Mouse (Mus musculus): ENCODE measurements around the gene Zswim5. TPM values are rescaled to one million over a fixed set of nuclear protein-coding genes. Genes with fewer than 3 reads are reported as not detected.

Gene Zswim5
- polyA plus RNA-seq, 1 experiment = 10.2 TPM

DNA sequence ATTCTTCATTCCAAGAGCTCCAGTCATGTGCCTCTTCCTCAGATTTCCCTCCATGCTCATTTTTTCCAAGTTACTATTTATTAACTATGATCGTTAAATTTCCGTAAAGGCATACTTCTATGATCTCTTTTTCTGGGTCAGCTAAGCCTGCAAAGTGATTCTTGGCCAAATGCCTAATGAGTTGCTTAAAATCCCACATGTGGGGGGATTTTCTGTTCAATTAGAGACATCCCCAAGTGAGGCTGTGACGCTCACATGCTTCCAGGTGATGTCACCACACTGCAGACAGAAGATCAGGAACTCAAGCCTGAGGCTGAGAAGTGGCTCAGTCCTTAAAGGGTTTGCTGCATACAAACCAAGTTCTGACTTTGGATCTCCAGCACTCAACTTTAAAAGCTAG lies 27.3 kb upstream of the Zswim5 start:
- no peaks in the 10 kb centered on the region for H3K27me3 ChIP-seq (ENCODE audit: control insufficient read depth, insufficient read depth, low read length)
- no peak for DNase-seq
- H3K4me1 ChIP-seq (ENCODE audit: control insufficient read depth, insufficient read depth, low read length) = no peaks in the 10 kb centered on the region
- no peak overlapping the region for H3K4me3 ChIP-seq (replicated peaks; ENCODE audit: insufficient read depth, low read depth, low read length)
- no peak overlapping the region for H3K27ac ChIP-seq (ENCODE audit: insufficient read depth, low read length)
- no peak for TF ChIP-seq POLR2A (IDR thresholded peaks at IDR 0.05; ENCODE audit: borderline replicate concordance, insufficient read depth, low read length)
- no peak for TF ChIP-seq CTCF (IDR thresholded peaks at IDR 0.05; ENCODE audit: borderline replicate concordance, insufficient read depth, low read depth, low read length)
- WGBS = 45% methylated on average over 3 of the region's 3 CpGs

DNA sequence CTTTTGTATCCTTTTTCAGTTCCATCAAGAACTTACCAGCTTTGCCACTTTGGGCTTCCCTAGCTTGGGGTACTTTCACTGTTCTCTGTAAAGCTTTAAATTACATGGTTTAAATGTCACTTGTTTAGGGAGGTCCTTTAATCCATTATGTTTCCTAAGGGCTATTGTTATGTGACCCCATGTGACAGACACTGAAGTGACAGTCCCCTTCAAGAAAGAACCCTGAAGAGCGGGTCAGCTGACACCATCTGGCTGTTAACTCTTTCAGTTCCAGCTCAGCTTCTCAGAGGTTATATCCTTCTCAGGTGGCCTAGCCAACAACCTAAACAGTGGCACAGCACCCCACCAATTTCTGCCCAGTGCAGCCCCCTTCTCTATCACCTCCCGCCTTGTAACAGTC lies 22.9 kb upstream of the Zswim5 start:
- H3K27me3 ChIP-seq (ENCODE audit: control insufficient read depth, insufficient read depth, low read length) = no peaks in the 10 kb centered on the region
- H3K27ac ChIP-seq (ENCODE audit: insufficient read depth, low read length) = no peak overlapping the region
- no peak overlapping the region for H3K4me3 ChIP-seq (replicated peaks; ENCODE audit: insufficient read depth, low read depth, low read length)
- 31% methylated on average over 2 of the region's 2 CpGs for WGBS
- H3K4me1 ChIP-seq (ENCODE audit: control insufficient read depth, insufficient read depth, low read length) = no peaks in the 10 kb centered on the region
- TF ChIP-seq CTCF (IDR thresholded peaks at IDR 0.05; ENCODE audit: borderline replicate concordance, insufficient read depth, low read depth, low read length) (no peak), POLR2A (IDR thresholded peaks at IDR 0.05; ENCODE audit: borderline replicate concordance, insufficient read depth, low read length) (no peak)
- DNase-seq = no peak

DNA sequence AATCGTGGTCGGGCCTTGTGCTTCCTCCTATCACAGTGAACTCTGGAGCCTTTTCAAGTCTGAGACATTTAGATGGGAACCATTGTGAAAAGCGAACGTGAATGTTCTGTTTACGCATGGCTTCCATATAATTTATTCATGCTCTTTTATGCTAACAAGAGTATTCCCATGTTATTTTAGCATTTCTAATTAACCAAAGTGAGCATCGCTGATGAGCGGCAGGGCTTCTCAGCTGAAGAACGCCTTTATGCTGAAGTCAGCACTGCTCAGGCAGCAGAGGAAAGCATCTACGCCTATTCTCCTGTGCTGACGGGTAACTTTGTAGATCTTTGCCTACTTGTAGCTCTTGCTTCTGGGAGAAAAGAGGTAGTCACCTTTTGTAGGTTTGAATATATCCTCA lies 20.0 kb upstream of the Zswim5 start:
- TF ChIP-seq POLR2A (IDR thresholded peaks at IDR 0.05; ENCODE audit: borderline replicate concordance, insufficient read depth, low read length) = no peak
- no peak for TF ChIP-seq CTCF (IDR thresholded peaks at IDR 0.05; ENCODE audit: borderline replicate concordance, insufficient read depth, low read depth, low read length)
- no peaks in the 10 kb centered on the region for H3K4me1 ChIP-seq (ENCODE audit: control insufficient read depth, insufficient read depth, low read length)
- no peak for DNase-seq
- no peak overlapping the region for H3K27ac ChIP-seq (ENCODE audit: insufficient read depth, low read length)
- 47% methylated on average over 10 of the region's 10 CpGs for WGBS
- H3K27me3 ChIP-seq (ENCODE audit: control insufficient read depth, insufficient read depth, low read length) = no peaks in the 10 kb centered on the region
- no peak overlapping the region for H3K4me3 ChIP-seq (replicated peaks; ENCODE audit: insufficient read depth, low read depth, low read length)

DNA sequence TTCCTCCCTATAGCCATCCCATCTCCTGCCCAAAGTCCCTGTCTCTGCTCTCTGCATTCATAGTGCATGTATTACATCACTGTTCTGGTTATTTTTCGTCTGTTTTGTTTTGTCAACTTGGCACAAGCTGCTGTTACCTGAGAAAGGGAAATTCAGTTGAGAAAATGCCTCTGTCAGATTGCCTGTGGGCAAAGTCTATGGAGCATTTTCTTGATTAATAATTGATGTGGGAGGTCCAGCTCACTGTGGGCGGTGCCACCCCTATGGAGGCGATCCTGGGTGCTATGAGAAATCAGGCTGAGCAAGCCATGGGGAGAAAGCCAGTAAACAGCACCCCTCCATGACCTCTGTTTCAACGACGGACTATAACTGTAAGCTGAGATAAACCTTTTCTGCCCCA lies 17.5 kb upstream of the Zswim5 start:
- no peak overlapping the region for H3K27ac ChIP-seq (ENCODE audit: insufficient read depth, low read length)

DNA sequence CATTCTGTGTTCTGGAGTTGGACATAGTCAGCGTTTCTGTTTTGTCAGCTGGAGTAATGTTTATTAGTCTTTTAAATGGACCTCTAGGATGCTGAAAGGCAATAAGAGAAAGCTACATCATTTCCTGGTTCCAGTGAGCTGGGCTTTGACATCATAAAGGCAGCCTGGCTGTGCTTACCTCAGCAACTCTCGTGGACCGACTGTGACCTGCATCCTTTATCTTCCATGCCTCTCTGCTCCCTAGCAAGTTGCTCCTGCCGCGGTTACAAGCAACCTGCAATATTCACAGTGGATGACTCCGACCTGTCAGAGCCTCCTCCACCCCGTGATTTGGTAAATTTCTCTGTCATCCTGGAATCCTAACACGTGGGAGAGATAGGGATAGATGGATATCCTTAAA lies 15.2 kb upstream of the Zswim5 start:
- TF ChIP-seq CTCF (IDR thresholded peaks at IDR 0.05; ENCODE audit: borderline replicate concordance, insufficient read depth, low read depth, low read length) (no peak), POLR2A (IDR thresholded peaks at IDR 0.05; ENCODE audit: borderline replicate concordance, insufficient read depth, low read length) (no peak)
- H3K4me3 ChIP-seq (replicated peaks; ENCODE audit: insufficient read depth, low read depth, low read length) = no peak overlapping the region
- H3K27me3 ChIP-seq (ENCODE audit: control insufficient read depth, insufficient read depth, low read length) = no peaks in the 10 kb centered on the region
- H3K27ac ChIP-seq (ENCODE audit: insufficient read depth, low read length) = no peak overlapping the region
- 78% methylated on average over 8 of the region's 8 CpGs for WGBS
- H3K4me1 ChIP-seq (ENCODE audit: control insufficient read depth, insufficient read depth, low read length) = no peaks in the 10 kb centered on the region
- DNase-seq = no peak

More for the DNA sequence above, 17.5 kb upstream of the Zswim5 start:
- WGBS = 67% methylated on average over 5 of the region's 5 CpGs
- H3K4me3 ChIP-seq (replicated peaks; ENCODE audit: insufficient read depth, low read depth, low read length) = no peak overlapping the region
- no peak for DNase-seq
- TF ChIP-seq POLR2A (IDR thresholded peaks at IDR 0.05; ENCODE audit: borderline replicate concordance, insufficient read depth, low read length) = no peak
- TF ChIP-seq CTCF (IDR thresholded peaks at IDR 0.05; ENCODE audit: borderline replicate concordance, insufficient read depth, low read depth, low read length) = no peak
- H3K27me3 ChIP-seq (ENCODE audit: control insufficient read depth, insufficient read depth, low read length) = no peaks in the 10 kb centered on the region
- H3K4me1 ChIP-seq (ENCODE audit: control insufficient read depth, insufficient read depth, low read length) = no peaks in the 10 kb centered on the region

DNA sequence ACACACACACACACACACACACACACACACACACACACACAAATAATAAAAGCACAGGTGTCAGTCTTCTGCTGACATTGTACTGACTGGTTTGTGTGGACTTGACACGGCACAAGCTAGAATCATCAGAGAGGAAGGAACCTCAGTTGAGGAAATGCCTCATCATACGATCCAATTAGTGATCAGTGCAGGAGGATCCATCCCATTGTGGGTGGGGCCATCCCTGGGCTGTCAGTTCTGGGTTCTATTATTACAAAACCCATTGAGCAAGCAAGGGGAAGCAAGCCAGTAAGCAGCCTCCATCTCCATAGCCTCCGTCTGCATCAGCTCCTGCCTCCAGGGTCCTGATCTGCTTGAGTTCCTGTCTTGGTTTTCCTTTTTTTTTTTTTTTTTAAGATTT lies 7.3 kb upstream of the Zswim5 start:
- H3K27me3 ChIP-seq (ENCODE audit: control insufficient read depth, insufficient read depth, low read length) = no peaks in the 10 kb centered on the region
- no peaks in the 10 kb centered on the region for H3K4me1 ChIP-seq (ENCODE audit: control insufficient read depth, insufficient read depth, low read length)
- no peak for DNase-seq
- WGBS = 75% methylated on average over 3 of the region's 3 CpGs
- H3K4me3 ChIP-seq (replicated peaks; ENCODE audit: insufficient read depth, low read depth, low read length) = no peak overlapping the region
- no peak for TF ChIP-seq CTCF (IDR thresholded peaks at IDR 0.05; ENCODE audit: borderline replicate concordance, insufficient read depth, low read depth, low read length)
- no peak for TF ChIP-seq POLR2A (IDR thresholded peaks at IDR 0.05; ENCODE audit: borderline replicate concordance, insufficient read depth, low read length)
- no peak overlapping the region for H3K27ac ChIP-seq (ENCODE audit: insufficient read depth, low read length)

DNA sequence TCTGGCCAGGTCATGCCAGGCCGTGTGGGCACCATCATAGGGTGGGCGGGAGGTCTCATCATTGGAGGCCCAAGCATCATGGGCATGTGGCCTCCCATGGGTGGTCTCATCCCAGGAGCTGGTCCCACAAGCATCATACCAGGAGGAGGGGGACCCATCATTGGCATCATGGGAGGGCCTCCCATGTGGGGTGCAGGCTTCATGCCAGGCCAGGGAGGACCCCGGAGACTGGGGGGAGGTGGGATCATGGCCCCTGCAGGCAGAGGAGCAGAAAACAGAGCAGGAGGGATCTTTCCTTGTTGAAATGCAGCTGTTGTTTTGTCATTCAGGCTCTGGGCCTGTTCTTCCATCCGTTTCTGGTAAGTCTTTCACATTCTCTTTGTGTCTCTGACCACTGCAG lies 2.6 kb upstream of the Zswim5 start:
- no peak overlapping the region for H3K4me3 ChIP-seq (replicated peaks; ENCODE audit: insufficient read depth, low read depth, low read length)
- H3K27me3 ChIP-seq (ENCODE audit: control insufficient read depth, insufficient read depth, low read length) = no peaks in the 10 kb centered on the region
- no peak for TF ChIP-seq CTCF (IDR thresholded peaks at IDR 0.05; ENCODE audit: borderline replicate concordance, insufficient read depth, low read depth, low read length)
- TF ChIP-seq POLR2A (IDR thresholded peaks at IDR 0.05; ENCODE audit: borderline replicate concordance, insufficient read depth, low read length) = no peak
- no peaks in the 10 kb centered on the region for H3K4me1 ChIP-seq (ENCODE audit: control insufficient read depth, insufficient read depth, low read length)
- 87% methylated on average over 4 of the region's 4 CpGs for WGBS
- peak in 1 of 2 experiments; percentile 5 for DNase-seq
- H3K27ac ChIP-seq (ENCODE audit: insufficient read depth, low read length) = no peak overlapping the region

DNA sequence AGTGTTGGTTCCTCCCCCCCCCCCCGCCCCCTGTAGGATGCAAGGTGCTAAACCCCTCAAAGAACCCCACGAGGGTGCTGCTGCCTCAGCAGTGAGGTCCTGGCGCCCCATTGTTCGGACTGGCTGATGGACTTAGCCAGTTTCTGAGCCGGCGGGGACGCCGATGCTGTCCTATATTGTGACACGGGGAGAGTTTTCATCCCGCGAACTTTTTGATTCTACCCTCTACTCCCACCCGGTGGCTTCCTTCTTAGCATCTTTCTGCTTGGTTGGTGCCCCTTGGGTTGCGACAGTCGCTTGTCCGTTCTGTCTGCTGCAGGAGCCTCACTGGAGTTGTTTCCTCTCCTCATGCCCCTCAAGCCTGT lies 564 bp upstream of the Zswim5 start:
- peak overlapping the region; percentile 72 for H3K4me3 ChIP-seq (replicated peaks; ENCODE audit: insufficient read depth, low read depth, low read length)
- DNase-seq = peak in 1 of 2 experiments; percentile 60
- peak overlapping the region; percentile 52 for H3K27ac ChIP-seq (ENCODE audit: insufficient read depth, low read length)
- under 1% methylated on average over 15 of the region's 15 CpGs for WGBS
- no peaks in the 10 kb centered on the region for H3K27me3 ChIP-seq (ENCODE audit: control insufficient read depth, insufficient read depth, low read length)
- H3K4me1 ChIP-seq (ENCODE audit: control insufficient read depth, insufficient read depth, low read length) = no peaks in the 10 kb centered on the region
- no peak for TF ChIP-seq POLR2A (IDR thresholded peaks at IDR 0.05; ENCODE audit: borderline replicate concordance, insufficient read depth, low read length)
- TF ChIP-seq CTCF (IDR thresholded peaks at IDR 0.05; ENCODE audit: borderline replicate concordance, insufficient read depth, low read depth, low read length) = no peak
